Mouse (Mus musculus) heart, postnatal 0 days (tissue): ENCODE measurements around the gene Glis3. TPM values are rescaled to one million over a fixed set of nuclear protein-coding genes. Genes with fewer than 3 reads are reported as not detected.
A peak's percentile ranks its signal among the peaks of the same experiment; 100 is the strongest.

Experiments
- ATAC-seq: fragments of 200-750 bp; cut with Nextera tagmentation; 2 replicates; pipeline ENCODE4 v1.8.0; 2017; ENCODE audit warnings: low read depth, moderate number of reproducible peaks, moderate library complexity; ENCODE audit not compliant: insufficient read depth
- DNase-seq: peaks from one replicate; pipeline ENCODE4 v3.0.0-alpha.2; 2016; ENCODE audit warnings: low spot score
- H3K27ac ChIP-seq: fragments of 300-500 bp; sonication (generic); 2 replicates; pipeline ENCODE4 v1.5.1; 2014; ENCODE audit warnings: low read depth, mild to moderate bottlenecking
- H3K27me3 ChIP-seq: fragments of 300-500 bp; sonication (generic); 2 replicates; pipeline ENCODE4 v1.6.1; 2014; ENCODE audit warnings: low read length, mixed read lengths; ENCODE audit not compliant: control insufficient read depth, insufficient read depth
- H3K36me3 ChIP-seq: fragments of 300-500 bp; sonication (generic); replicated peaks from 2 replicates; pipeline ENCODE4 v1.6.1; 2014; ENCODE audit warnings: low read length, mixed read lengths; ENCODE audit not compliant: control insufficient read depth, insufficient read depth
- H3K4me1 ChIP-seq: fragments of 300-500 bp; sonication (generic); 2 replicates; pipeline ENCODE4 v1.6.1; 2014; ENCODE audit warnings: antibody characterized with exemption; ENCODE audit not compliant: control insufficient read depth, insufficient read depth
- H3K4me2 ChIP-seq: fragments of 300-500 bp; sonication (generic); 2 replicates; pipeline ENCODE4 v1.6.1; 2014; ENCODE audit warnings: low read depth, mild to moderate bottlenecking, low read length, moderate library complexity
- H3K4me3 ChIP-seq: fragments of 300-500 bp; sonication (generic); 2 replicates; pipeline ENCODE4 v1.5.1; 2014; ENCODE audit warnings: low read depth, low read length
- H3K9ac ChIP-seq: fragments of 300-500 bp; sonication (generic); replicated peaks from 2 replicates; pipeline ENCODE4 v1.6.1; 2014; ENCODE audit warnings: low read depth, low read length, mixed read lengths
- H3K9me3 ChIP-seq: fragments of 300-500 bp; sonication (generic); replicated peaks from 2 replicates; pipeline ENCODE4 v1.6.1; 2016; ENCODE audit warnings: low read length; ENCODE audit not compliant: control insufficient read depth
- CTCF ChIP-seq: IDR thresholded peaks from 2 replicates; pipeline ENCODE4 v1.5.1; 2016; ENCODE audit warnings: antibody characterized with exemption, control low read depth, low read depth
- EP300 ChIP-seq: IDR thresholded peaks from 2 replicates; pipeline ENCODE4 v1.6.1; 2016; ENCODE audit warnings: antibody characterized with exemption, low read depth
- WGBS: fragments of 180-500 bp; shearing (Covaris S2); extraction: QIAGEN DNeasy Blood & Tissue Kit; methylation state at CpG from one replicate; pipeline ENCODE4 v1.1.7; 2014; 5-methylcytosine and 5-hydroxymethylcytosine counted together
- polyA plus RNA-seq: library from polyadenylated mRNA; unstranded; fragments of >200 nt; fragmentation: Nextera tagmentation; extraction: Ambion mirVana; gene quantifications from 2 replicates; pipeline ENCODE4 v1.2.1, GENCODE M21; 2015
- total RNA-seq: library from RNA; depleted of rRNA; stranded (reverse); fragments of >200 nt; gene quantifications from 2 replicates; pipeline ENCODE4 v1.2.3, GENCODE M21; 2014; ENCODE audit warnings: low replicate concordance

Glis3 gene
- total and polyA plus RNA-seq, 2 experiments from 2014 or later: 0.34 to 10.0 TPM

DNA sequence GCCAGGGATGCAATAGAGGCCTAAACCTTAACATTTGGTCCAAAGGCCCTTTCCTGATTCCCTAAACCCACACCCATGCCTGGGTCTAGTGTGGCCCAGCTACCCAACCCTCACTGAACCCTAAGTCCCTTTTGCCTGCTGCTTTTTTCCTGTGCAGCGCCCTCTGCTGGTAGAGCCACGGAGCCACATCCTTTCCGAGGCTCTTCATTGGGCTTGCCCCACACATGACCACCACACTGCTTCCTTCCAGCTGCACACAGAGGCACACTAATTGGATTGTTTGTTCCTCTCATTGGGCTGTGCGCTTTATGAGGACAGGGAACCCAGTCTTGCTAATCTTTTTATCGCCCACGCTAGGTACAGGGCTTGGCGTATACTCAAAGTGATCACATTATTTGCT is 314.0 kb downstream of the Glis3 start:
- H3K4me1 ChIP-seq: no peaks in the 10 kb centered on the region
- ATAC-seq (no peak), DNase-seq (peak; percentile 31)
- H3K4me3 ChIP-seq: no peak overlapping the region
- H3K36me3 ChIP-seq: no peaks in the 10 kb centered on the region
- peak; percentile 63 for TF ChIP-seq CTCF
- TF ChIP-seq EP300: no peak
- no peaks in the 10 kb centered on the region for H3K27me3 ChIP-seq
- H3K27ac ChIP-seq: no peak overlapping the region
- H3K4me2 ChIP-seq: no peak overlapping the region
- WGBS: 65% methylated on average over 7 of the region's 7 CpGs
- H3K9me3 ChIP-seq: no peaks in the 10 kb centered on the region
- H3K9ac ChIP-seq: no peak overlapping the region

DNA sequence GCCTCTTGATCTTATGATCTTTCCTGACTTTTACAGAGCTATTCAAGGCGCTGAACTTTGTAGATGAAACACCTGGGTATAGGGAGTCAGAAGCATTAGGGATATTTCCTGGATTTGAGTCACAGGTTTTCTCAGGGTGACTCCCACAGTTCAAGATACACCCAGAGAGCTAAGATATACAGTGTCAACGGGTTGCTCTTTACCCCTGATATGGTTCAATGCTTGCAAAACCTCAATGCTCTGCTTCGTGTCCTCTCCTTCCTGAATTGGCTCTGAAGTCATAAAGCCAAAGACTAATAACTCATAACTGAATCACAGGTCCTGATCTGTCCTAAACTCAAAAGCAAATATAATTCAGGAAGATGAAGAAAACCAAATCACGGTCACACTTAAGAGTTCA is 319.0 kb downstream of the Glis3 start:
- TF ChIP-seq EP300 (no peak), CTCF (no peak)
- Histone ChIP-seq H3K27ac (no peak overlapping the region), H3K27me3 (no peaks in the 10 kb centered on the region), H3K4me3 (no peak overlapping the region), H3K9ac (no peak overlapping the region), H3K4me1 (no peaks in the 10 kb centered on the region), H3K9me3 (no peaks in the 10 kb centered on the region), H3K36me3 (no peaks in the 10 kb centered on the region), H3K4me2 (no peak overlapping the region)
- WGBS: 73% methylated on average over 4 of the region's 4 CpGs
- ATAC-seq (no peak), DNase-seq (no peak)

DNA sequence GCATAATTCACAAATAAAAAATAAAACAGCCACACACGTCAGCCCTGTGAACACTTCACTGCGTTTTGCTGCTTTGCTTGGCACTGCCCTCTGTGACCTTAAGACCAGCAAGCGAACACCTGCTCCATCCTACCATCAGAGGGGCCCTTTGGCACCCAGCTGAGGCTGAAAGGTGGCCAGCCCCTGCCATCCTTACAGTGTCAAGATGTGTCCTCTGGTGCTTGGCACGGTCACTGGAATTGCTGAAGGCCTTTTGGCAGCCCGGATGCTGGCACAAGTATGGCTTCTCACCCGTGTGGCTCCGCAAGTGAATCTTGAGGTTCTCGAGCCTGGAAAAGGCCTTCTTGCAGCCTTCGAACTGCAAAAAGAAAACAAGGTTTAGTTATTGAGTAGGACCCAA is 322.3 kb downstream of the Glis3 start:
- TF ChIP-seq EP300: no peak
- no peak for TF ChIP-seq CTCF
- Histone ChIP-seq H3K9ac (no peak overlapping the region), H3K27me3 (no peaks in the 10 kb centered on the region), H3K4me1 (no peaks in the 10 kb centered on the region), H3K27ac (no peak overlapping the region), H3K9me3 (no peaks in the 10 kb centered on the region), H3K4me3 (no peak overlapping the region), H3K4me2 (no peak overlapping the region), H3K36me3 (no peaks in the 10 kb centered on the region)
- 84% methylated on average over 9 of the region's 9 CpGs for WGBS
- DNase-seq (no peak), ATAC-seq (no peak)

DNA sequence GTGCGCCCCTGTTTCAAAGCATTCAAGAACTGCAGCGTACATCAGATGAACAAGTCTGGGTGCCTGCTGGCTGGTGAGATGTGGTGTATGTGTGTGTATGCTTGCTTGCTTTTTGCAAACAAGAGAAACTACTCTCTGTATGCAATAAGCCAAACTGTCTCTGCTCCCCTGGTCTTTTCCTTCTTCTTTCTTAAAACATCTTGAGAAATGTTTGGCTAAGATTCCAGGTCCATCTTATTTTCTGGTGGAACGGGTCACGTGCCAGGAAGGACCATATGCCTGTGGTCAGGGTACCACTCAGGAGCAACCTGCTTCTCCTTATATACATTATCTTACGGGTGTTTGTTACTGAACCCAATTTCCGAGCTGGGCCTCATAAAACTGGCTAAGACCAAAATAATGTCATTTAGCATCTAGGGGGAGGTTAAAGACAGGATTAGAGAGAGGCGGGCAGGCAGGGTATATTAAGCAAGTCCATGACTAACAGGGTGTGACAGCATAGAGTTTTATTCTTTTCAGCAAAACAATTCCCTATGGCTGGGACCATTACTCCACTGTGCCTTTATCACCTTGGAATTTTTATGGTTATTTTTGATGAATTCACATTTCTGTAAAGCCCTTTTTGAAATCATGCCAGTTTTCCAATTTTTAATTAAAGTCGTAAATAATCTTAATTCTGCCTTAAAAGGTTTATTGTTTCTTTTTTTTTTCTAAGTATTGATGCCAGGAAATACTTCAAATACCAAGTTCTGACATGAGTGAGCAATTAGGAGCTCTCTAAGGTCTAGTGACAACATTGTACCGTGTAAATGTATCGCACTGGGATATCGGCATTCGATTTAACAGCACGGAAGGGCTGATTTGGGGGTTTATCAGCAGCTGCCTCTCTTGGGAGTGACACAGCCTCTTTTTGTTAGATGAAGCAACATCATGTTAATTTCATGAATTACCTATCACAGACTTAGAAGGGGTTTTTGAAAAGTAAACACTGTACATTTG is 328.5 kb downstream of the Glis3 start:
- no peak for DNase-seq
- Histone ChIP-seq H3K9me3 (no peaks in the 10 kb centered on the region), H3K36me3 (no peaks in the 10 kb centered on the region), H3K27ac (no peak overlapping the region), H3K9ac (no peak overlapping the region), H3K4me1 (no peaks in the 10 kb centered on the region), H3K27me3 (no peaks in the 10 kb centered on the region), H3K4me3 (no peak overlapping the region), H3K4me2 (no peak overlapping the region)
- ATAC-seq: no peak
- no peak for TF ChIP-seq CTCF
- TF ChIP-seq EP300: no peak
- 76% methylated on average over 13 of the region's 13 CpGs for WGBS

GRCm38 (mm10) chr19:28347080-28347825 is 332.6 kb downstream of the Glis3 start:
- Histone ChIP-seq H3K4me1 (peaks cover 9% of the 10 kb centered on the region), H3K27me3 (no peaks in the 10 kb centered on the region), H3K9ac (no peak overlapping the region), H3K36me3 (no peaks in the 10 kb centered on the region), H3K9me3 (no peaks in the 10 kb centered on the region), H3K4me3 (no peak overlapping the region), H3K27ac (no peak overlapping the region), H3K4me2 (no peak overlapping the region)
- 73% methylated on average over 13 of the region's 13 CpGs for WGBS
- DNase-seq (no peak), ATAC-seq (no peak)
- TF ChIP-seq EP300 (no peak), CTCF (no peak; the same call in 1 of the 2 replicates)
